Mouse (Mus musculus): Measurements from ENCODE around the gene Stx4a. TPM values are rescaled to one million over a fixed set of nuclear protein-coding genes. Genes with fewer than 3 reads are reported as not detected.

The Stx4a gene
- total RNA-seq, 2 experiments from 2014 or later: 46.9 to 53.6 TPM

GRCm38 (mm10) chr7:127898179-127898956 is 74.3 kb downstream of the Stx4a start:
- DNase-seq (ENCODE audit: low spot score in 2 of 2): no peak

Other genes with a start within 250 kb of the Stx4a start
- 10 to 100 TPM; 10.5 to 11.2 TPM for gene Ccdc189, start 235.7 kb upstream of the Stx4a start, total RNA-seq (2021)
- 10 to 100 TPM; 70.6 to 71.3 TPM for gene Rnf40, start 235.5 kb upstream of the Stx4a start, total RNA-seq (2021)
- 10 to 100 TPM; 25.1 to 31.8 TPM for gene Zfp629, start 208.5 kb upstream of the Stx4a start, total RNA-seq (2021)
- 10 to 100 TPM; 38.6 TPM for gene Bcl7c, start 115.4 kb upstream of the Stx4a start, total RNA-seq (2021)
- gene Ctf1, start 111.6 kb upstream of the Stx4a start, total RNA-seq (2021): 1 to 10 TPM; 4.3 to 5.3 TPM
- gene Ctf2, start 92.1 kb upstream of the Stx4a start, total RNA-seq (2021): not detected
- gene Fbxl19, start 79.8 kb upstream of the Stx4a start, total RNA-seq (2021): 10 to 100 TPM; 86.8 to 92.2 TPM
- gene Orai3, start 54.5 kb upstream of the Stx4a start, total RNA-seq (2021): 10 to 100 TPM; 18.5 to 19.1 TPM
- 10 to 100 TPM; 35.5 to 40.3 TPM for gene Setd1a, start 47.6 kb upstream of the Stx4a start, total RNA-seq (2021)
- gene Gm49388, start 38.7 kb upstream of the Stx4a start, total RNA-seq (2021): 1 to 10 TPM; 2.9 to 4.6 TPM
- gene Hsd3b7, start 23.7 kb upstream of the Stx4a start, total RNA-seq (2021): 1 to 10 TPM; 4.8 to 5.1 TPM
- gene Stx1b, start 255 bp downstream of the Stx4a start, total RNA-seq (2021): 100 to 1,000 TPM; 292 to 296 TPM
- gene Zfp646, start 51.9 kb downstream of the Stx4a start, total RNA-seq (2021): 10 to 100 TPM; 28.6 to 30.2 TPM
- 10 to 100 TPM; 22.9 to 25.3 TPM for gene Zfp668, start 52.5 kb downstream of the Stx4a start, total RNA-seq (2021)
- gene Prss53, start 66.7 kb downstream of the Stx4a start, total RNA-seq (2021): 1 to 10 TPM in 1 of 2 experiments, under 1 TPM in 1; 0.96 to 1.1 TPM
- gene Gm21974, start 71.2 kb downstream of the Stx4a start, total RNA-seq (2021): not detected
- 10 to 100 TPM; 25.0 to 26.3 TPM for gene Vkorc1, start 71.3 kb downstream of the Stx4a start, total RNA-seq (2021)
- gene Bckdk, start 79.8 kb downstream of the Stx4a start, total RNA-seq (2021): 10 to 100 TPM; 45.9 to 48.6 TPM
- gene Kat8, start 88.2 kb downstream of the Stx4a start, total RNA-seq (2021): 10 to 100 TPM; 25.8 to 28.2 TPM
- 1 to 10 TPM; 1.7 to 1.8 TPM for gene Prss8, start 105.8 kb downstream of the Stx4a start, total RNA-seq (2021)
- 10 to 100 TPM; 15.0 to 17.0 TPM for gene Prss36, start 122.4 kb downstream of the Stx4a start, total RNA-seq (2021)
- gene Fus, start 143.2 kb downstream of the Stx4a start, total RNA-seq (2021): 100 to 1,000 TPM; 423 to 445 TPM
- 1 to 10 TPM; 3.2 to 4.5 TPM for gene Pycard, start 169.6 kb downstream of the Stx4a start, total RNA-seq (2021)
- under 1 TPM; 0.40 to 0.55 TPM for gene Trim72, start 179.7 kb downstream of the Stx4a start, total RNA-seq (2021)
- gene Itgam, start 238.3 kb downstream of the Stx4a start, total RNA-seq (2021): 1 to 10 TPM; 8.4 to 8.7 TPM
- gene Gm49368, start 238.4 kb downstream of the Stx4a start, total RNA-seq (2021): not detected

All from layer of hippocampus, postnatal 10 days (tissue).